Mouse (Mus musculus): ENCODE data around the gene Hsph1.

Hsph1 gene

DNA sequence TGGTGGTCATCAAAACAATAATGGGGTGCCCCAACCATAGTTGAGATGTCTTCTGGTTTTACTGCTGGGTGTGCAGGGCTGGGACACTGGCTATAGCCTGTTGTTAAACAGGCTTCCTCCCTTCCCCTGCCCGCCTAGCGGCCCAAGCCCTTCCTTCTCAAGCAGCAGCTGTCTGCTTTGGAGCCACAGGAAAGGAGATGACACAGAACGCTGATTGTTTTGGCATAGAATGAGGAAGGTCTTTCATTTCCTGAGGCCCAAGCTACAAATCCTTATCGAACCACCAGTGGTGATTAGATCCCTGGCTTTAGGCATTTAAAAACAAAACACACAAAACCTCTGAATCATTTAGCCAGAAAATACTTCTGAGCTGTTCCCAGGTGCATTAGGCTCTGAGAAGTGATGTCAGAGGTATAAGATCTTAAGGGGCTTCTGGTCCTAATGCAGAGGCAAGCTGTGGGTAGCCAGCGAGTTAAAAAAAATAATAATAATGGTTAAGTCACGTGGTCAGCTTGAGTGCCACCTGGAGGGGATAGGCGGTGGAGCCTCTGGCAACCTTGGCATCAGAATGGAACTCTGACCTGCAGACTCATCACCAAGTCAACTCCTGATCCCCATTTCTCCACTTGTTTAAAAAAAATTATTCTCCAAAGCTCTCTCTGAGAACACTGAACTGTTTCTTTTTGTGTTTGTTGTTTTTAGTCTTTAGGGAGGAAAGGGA, 47.2 kb downstream of the Hsph1 start:
- DNase-seq (ENCODE audit: low spot score in 2 of 2): no peak

DNA sequence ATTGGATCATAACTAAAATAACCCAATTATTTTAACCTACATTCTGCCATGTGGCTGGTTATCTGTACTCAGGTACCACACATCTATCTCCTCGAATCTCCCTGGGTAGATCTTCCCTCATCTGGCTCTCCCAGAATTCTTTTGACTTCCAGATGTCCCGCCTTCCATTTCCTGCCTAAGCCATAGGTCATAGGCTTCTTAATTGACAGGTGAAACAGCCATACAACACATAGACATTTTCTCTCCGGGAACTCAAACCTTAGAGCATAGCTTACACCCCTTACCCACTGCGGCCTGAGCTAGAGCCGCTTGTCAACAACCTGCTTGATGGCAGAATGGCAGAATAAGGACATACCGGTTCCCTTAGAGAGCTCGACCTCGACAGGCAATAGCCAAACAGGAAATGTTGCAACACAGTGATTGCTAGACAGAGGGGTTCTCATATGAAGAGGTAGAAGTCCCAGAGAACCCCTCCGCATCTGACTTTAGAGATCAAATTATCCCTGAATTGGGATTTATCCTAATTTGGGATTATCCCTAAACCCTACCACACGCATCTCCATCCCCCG, 48.8 kb downstream of the Hsph1 start:
- DNase-seq (ENCODE audit: low spot score in 2 of 2): no peak

GRCm38 (mm10) chr5:149585910-149586309, 50.3 kb downstream of the Hsph1 start:
- no peak for DNase-seq (ENCODE audit: low spot score in 2 of 2)

DNA sequence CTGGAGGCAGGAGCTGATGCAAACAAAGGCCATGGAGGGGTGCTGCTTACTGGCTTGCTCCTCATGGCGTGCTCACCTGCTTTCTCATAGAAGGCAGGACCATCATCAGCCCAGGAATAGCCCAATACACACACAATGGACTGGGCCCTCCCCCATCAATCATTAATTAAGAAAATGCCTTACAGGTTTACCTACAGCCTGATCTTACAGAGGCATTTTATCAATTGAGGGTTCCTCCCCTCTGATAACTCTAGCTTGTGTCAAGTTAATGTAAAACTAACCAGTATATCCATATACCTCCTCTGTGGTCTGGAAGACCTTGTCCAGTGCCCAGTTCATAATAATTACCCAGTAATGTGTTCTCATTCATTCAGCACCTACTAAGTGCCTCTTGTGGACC, 50.9 kb downstream of the Hsph1 start:
- DNase-seq (ENCODE audit: low spot score in 2 of 2): no peak

DNA sequence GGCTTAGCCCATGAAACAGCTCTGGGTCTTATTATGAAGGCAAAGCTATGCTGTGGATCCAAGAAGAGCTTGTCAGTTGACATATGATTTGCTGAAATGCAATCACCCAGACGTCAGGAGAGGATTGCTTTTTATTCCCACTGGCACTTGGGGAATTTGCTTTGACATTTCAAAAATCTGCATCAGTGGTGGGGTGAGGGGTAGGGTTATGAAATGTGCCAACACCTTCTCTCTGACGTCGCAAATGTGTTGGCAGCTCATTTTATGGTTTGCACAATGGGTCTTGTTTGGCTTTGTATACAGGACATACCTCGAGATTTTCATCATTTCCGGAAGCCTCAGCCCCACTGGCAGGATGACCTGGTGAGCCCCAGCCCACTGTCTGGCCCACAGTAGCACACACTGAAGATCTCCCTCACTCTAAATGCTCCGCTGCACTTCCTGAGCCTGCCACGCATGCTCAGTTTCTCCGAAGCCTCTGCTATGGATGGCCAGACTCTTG, 52.0 kb downstream of the Hsph1 start:
- DNase-seq (ENCODE audit: low spot score in 2 of 2): no peak

DNA sequence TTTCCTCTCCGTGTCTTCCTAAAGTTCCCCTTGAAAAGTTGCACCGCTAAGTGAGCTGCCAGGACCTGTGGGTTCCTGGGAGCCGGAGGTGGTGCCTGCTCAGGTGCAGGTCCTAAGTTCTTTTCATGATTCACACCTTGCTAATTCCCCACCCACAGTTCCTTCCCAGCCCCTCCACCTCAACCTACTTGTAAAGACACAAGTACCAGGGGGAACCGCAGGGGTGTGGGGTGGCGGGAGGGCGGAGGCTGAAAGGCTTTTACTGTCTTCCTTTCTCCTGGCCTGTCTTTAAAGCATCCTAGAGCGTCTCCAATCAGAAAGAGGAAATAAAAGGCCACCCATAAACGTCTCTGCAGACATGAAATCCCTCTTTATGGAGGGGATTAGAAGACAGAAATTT, 52.7 kb downstream of the Hsph1 start:
- no peak for DNase-seq (ENCODE audit: low spot score in 2 of 2)

DNA sequence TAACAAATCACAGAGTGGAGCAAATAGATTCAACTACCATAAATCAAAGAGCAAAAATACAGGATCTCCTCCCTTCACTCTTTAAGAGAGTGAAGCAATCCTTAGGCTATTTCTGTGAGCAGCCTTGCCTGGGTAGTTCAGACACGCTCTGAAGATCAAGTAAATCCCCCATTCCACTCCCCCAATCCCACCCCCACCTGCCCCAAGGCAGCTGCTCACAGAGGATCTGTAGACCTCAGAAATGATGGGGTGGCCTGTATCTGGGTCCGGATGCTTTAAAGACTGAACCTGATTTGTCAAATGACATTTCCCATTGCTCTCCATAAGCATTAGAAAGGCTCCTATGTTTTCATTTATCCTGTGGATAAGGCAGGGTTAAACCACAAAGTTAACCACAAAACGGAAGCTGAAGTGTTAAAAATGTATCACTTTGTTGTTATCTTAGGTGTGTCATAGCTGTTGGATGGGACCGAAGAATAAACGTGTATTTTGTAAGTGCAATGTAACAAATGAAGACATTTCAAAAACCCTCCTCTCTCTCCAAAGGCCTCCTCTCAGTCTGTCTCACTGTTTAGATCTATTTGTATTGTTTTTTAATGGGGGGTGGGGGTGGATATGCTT, 53.4 kb downstream of the Hsph1 start:
- no peak for DNase-seq (ENCODE audit: low spot score in 2 of 2)

DNA sequence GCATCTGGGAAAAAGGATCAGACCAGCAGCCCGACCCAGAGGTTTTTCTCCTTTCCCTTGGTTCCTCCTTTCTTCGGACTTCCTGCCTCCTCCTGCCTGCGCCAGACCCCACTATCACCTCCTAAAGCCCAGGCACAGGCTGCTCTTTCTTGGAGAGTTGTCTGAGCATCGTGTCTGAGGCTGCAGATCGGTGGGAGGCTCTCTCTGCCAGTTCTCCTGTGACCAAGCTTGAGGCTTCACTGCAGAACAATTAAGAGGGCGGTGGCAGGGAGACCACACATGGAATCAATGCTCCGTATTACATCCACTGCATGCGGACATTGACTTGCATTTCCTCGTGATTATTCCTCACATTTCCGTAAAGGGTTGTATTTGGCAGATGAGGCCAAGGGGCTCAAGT, 58.7 kb downstream of the Hsph1 start:
- DNase-seq (ENCODE audit: low spot score in 2 of 2): no peak

DNA sequence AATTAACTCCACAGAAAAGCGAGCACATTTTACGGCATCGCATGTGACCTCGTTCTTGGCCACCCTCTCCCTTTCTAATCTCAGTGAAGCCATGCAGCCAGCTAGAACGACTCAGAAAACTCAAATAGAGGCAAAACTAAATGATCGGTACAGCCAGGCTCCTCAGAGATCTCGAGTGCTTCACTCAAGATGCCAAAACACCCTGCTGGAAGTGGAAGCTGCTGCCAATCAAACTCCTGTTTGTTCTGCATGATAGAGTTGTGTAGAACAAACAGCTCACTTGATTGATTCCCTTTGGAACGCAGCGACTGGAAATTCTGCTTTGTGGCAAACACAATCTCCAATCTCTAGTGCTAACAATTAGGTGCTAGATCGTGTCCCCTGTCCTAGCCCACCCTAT, 59.2 kb downstream of the Hsph1 start:
- no peak for DNase-seq (ENCODE audit: low spot score in 2 of 2)

DNA sequence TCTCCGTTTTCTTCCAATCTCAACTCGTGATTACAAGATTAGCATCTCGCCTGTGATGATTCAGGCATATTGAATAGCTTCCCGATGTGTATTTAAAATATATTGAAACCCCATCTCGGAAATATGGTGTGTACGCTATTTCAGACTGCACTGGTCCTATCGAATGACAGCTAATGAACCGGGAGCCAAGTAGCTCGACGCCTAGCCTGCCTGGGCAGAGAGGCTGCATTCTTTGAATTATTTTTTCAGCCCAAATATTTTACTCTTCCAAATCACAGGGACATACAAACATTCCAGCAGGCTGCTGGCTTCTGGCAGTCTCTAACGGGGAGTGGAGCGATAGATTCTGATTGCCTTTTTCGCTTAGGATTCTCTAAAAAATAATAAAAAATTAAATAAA, 67.2 kb downstream of the Hsph1 start:
- DNase-seq (ENCODE audit: low spot score in 2 of 2): peak; percentile 13 to 17

DNA sequence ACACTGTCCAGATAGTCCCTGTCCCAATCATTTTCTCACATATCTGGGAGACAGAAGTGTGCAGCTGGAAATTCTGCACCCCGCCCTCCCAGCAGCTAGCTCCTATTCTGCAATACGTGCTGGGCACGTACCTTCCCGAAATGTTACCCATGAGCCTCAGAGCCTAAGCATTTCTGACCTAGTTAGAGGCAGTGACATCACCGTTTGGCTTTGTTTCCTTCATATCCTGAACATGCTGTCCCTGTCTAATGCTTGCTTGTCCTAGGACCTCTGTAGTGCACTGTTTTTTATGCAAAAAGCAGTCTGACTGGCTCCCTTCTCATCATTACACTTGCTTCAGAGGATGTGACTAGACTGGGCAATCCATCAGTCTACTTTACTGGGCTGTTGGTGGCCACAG, 69.2 kb downstream of the Hsph1 start:
- peak; percentile 78 to 82 for DNase-seq (ENCODE audit: low spot score in 2 of 2)

GRCm38 (mm10) chr5:149566026-149566425, 70.2 kb downstream of the Hsph1 start:
- no peak for DNase-seq (ENCODE audit: low spot score in 2 of 2)

All from heart, adult 9 months (tissue).